Mouse (Mus musculus) midbrain, embryonic 14.5 days (tissue): ENCODE results near the gene Mgat5. TPM values are rescaled to one million over a fixed set of nuclear protein-coding genes. Genes with fewer than 3 reads are reported as not detected.

Source experiments
- ATAC-seq: fragments of 200-750 bp; cut with Nextera tagmentation; 2 replicates; pipeline ENCODE4 v1.8.0; 2017; ENCODE audit warnings: moderate number of reproducible peaks, moderate library complexity; ENCODE audit not compliant: low FRiP score, low TSS enrichment
- DNase-seq: peaks from one replicate; pipeline ENCODE4 v3.0.0-alpha.2; 2015
- H3K27ac ChIP-seq: fragments of 300-500 bp; sonication (generic); replicated peaks from 2 replicates; pipeline ENCODE4 v1.5.1; 2014; ENCODE audit warnings: mild to moderate bottlenecking, low read depth, low read length, moderate library complexity
- H3K27me3 ChIP-seq: fragments of 300-500 bp; sonication (generic); 2 replicates; pipeline ENCODE4 v1.6.1; 2014; ENCODE audit warnings: low read length, control low read depth, mixed read lengths; ENCODE audit not compliant: control insufficient read depth, insufficient read depth
- H3K36me3 ChIP-seq: fragments of 300-500 bp; sonication (generic); 2 replicates; pipeline ENCODE4 v1.6.1; 2014; ENCODE audit warnings: low read length, control low read depth; ENCODE audit not compliant: control insufficient read depth, insufficient read depth
- H3K4me1 ChIP-seq: fragments of 300-500 bp; sonication (generic); 2 replicates; pipeline ENCODE4 v1.6.1; 2014; ENCODE audit warnings: mild to moderate bottlenecking, antibody characterized with exemption, low read length, control low read depth; ENCODE audit not compliant: control insufficient read depth, insufficient read depth
- H3K4me2 ChIP-seq: fragments of 300-500 bp; sonication (generic); 2 replicates; pipeline ENCODE4 v1.6.1; 2014; ENCODE audit warnings: mild to moderate bottlenecking, low read length, moderate library complexity
- H3K4me3 ChIP-seq: fragments of 300-500 bp; sonication (generic); replicated peaks from 2 replicates; pipeline ENCODE4 v1.5.1; 2014; ENCODE audit warnings: low read depth, low read length
- H3K9ac ChIP-seq: fragments of 300-500 bp; sonication (generic); replicated peaks from 2 replicates; pipeline ENCODE4 v1.6.1; 2014; ENCODE audit warnings: mild to moderate bottlenecking, low read length, moderate library complexity
- H3K9me3 ChIP-seq: fragments of 300-500 bp; sonication (generic); 2 replicates; pipeline ENCODE4 v1.6.1; 2016; ENCODE audit warnings: low read length, control low read depth, mixed read lengths; ENCODE audit not compliant: control insufficient read depth
- WGBS: fragments of 180-500 bp; shearing (Covaris S2); extraction: QIAGEN DNeasy Blood & Tissue Kit; methylation state at CpG from one replicate; pipeline ENCODE4 v1.1.7; 2014; 5-methylcytosine and 5-hydroxymethylcytosine counted together
- polyA plus RNA-seq: library from polyadenylated mRNA; unstranded; fragments of >200 nt; fragmentation: Nextera tagmentation; extraction: Ambion mirVana; gene quantifications from 2 replicates; pipeline ENCODE4 v1.2.1, GENCODE M21; 2014

Mgat5 gene
- 18.3 and 21.4 TPM in 2 replicates for polyA plus RNA-seq

GRCm38 (mm10) chr1:127204817-127205485 lies at the start of gene Mgat5:
Gene Mgat5, plus strand, starts transcription at chr1:127205015.
- peaks cover 20% of the 10 kb centered on the region for H3K4me1 ChIP-seq
- H3K36me3 ChIP-seq, result no peaks in the 10 kb centered on the region
- H3K27ac ChIP-seq, result peak within 1 kb of the TSS; percentile 95
- H3K4me2 ChIP-seq, result peak within 1 kb of the TSS; percentile 87
- no peaks in the 10 kb centered on the region for H3K27me3 ChIP-seq
- H3K9ac ChIP-seq, result peak within 1 kb of the TSS; percentile 91
- H3K4me3 ChIP-seq, result peak within 1 kb of the TSS; percentile 90
- DNase-seq (peak; percentile 96), ATAC-seq (peak; percentile 88)
- under 1% methylated on average over 51 of the region's 51 CpGs for WGBS
- no peaks in the 10 kb centered on the region for H3K9me3 ChIP-seq

DNA sequence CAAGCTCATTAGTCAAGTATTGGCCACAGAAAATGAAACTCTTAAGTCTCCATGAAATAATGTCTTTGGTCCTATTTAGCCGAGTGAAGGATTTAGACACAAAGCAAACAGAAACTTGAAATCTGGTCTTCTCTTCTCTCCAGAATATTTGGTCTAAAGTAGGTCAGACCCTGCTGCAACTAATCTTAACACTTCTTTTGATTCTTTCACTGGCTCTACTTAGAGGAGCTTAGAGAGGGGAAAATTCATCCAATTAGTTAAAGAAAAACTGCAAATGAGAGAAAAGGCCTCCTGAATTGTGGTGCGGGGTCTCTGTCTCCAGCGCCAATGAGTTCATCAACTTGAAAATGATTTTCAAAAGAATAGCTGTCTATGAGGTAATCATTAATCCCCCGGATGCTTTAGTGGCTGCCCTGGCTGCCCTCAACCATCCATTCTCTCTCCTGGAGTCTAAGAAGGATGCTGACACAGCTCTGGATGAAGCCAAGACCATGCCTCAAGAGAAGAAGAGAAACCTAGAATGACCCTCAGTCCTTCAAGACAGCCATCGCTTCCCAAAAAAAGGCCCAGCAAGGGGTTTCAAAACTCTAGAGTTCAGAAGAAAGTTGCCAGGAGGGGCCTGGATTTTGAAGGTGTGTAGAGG lies 44.6 kb upstream of the Mgat5 start:
- H3K27ac ChIP-seq, result no peak overlapping the region
- no peak overlapping the region for H3K4me2 ChIP-seq
- no peak overlapping the region for H3K9ac ChIP-seq
- 73% methylated on average over 5 of the region's 5 CpGs for WGBS
- H3K9me3 ChIP-seq, result no peaks in the 10 kb centered on the region
- H3K27me3 ChIP-seq, result no peaks in the 10 kb centered on the region
- no peak for ATAC-seq
- H3K4me1 ChIP-seq, result no peaks in the 10 kb centered on the region
- DNase-seq, result no peak
- no peak overlapping the region for H3K4me3 ChIP-seq
- no peaks in the 10 kb centered on the region for H3K36me3 ChIP-seq

- Histone ChIP-seq H3K4me3 (no peak overlapping the region), H3K36me3 (no peaks in the 10 kb centered on the region), H3K4me2 (no peak overlapping the region), H3K4me1 (no peaks in the 10 kb centered on the region), H3K9me3 (no peaks in the 10 kb centered on the region), H3K9ac (no peak overlapping the region), H3K27me3 (no peaks in the 10 kb centered on the region), H3K27ac (no peak overlapping the region)
- DNase-seq (no peak), ATAC-seq (no peak)
- WGBS, result 77% methylated on average over 4 of the region's 4 CpGs
Observed at GRCm38 (mm10) chr1:127164589-127165160, 40.1 kb upstream of the Mgat5 start.

DNA sequence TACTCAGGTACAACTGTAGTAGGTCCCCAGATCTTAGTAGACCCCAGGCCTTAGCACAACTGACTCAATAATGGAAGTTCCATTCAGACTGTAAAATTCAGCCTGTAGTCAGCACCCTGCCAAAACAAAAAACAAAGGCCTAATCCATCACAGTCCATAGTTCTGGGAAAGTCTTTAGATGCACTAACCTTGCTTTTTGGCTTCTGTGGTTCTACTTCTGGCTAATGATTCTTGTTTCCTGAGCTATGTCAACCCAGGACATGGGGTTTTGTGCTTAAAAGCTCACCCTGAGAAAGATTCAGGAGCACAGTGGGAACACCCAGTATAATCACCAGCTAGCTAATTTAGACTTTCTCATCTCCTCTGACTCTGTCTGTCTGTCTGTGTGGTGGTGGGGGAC lies 38.3 kb upstream of the Mgat5 start:
- Histone ChIP-seq H3K4me1 (no peaks in the 10 kb centered on the region), H3K4me2 (no peak overlapping the region), H3K9me3 (no peaks in the 10 kb centered on the region), H3K4me3 (no peak overlapping the region), H3K9ac (no peak overlapping the region), H3K27ac (no peak overlapping the region), H3K36me3 (no peaks in the 10 kb centered on the region), H3K27me3 (no peaks in the 10 kb centered on the region)
- ATAC-seq, result no peak
- no peak for DNase-seq

DNA sequence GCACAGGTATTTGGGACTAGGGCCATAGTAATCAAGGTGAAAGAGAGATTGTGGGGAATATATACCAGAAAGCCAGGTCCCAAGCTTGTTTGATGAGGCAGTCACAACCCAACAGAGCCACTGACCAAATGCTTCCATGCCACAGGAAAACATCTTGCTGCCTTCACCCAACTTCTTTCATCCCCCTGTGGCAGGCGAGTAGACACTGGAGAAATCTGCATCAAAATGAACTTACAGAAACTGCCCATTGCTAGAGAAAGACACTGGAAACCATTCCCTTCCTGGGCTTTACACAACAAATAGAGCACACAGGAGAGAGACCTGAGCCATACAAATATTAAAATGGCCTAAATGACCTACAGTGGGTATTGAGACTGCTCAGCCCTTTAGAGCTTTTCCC lies 37.2 kb upstream of the Mgat5 start:
- Histone ChIP-seq H3K4me1 (no peaks in the 10 kb centered on the region), H3K36me3 (no peaks in the 10 kb centered on the region), H3K9me3 (no peaks in the 10 kb centered on the region), H3K27me3 (no peaks in the 10 kb centered on the region), H3K27ac (no peak overlapping the region), H3K4me2 (no peak overlapping the region), H3K9ac (no peak overlapping the region), H3K4me3 (no peak overlapping the region)
- ATAC-seq (no peak), DNase-seq (no peak)
- WGBS, result 62% methylated on average over 1 of the region's 1 CpGs

DNA sequence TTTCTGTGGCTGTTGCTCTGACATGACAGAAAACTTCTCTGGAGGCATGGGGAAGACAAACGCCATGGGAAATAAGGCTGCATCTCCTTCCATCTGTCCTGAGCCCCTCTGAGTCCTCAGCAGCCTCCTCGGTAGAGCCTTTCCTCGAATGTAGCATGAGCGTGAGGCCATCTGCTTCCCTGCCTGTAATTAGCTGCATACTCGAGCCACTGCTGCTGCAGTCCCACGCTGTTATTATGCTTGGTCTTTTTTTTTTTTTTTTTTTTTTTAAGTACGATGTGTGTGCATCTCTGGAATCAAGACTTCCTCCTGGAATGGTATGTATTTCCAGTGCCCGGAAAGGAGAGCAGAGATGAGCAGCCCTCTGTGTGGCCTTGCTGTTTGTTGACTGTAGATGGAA lies 36.6 kb upstream of the Mgat5 start:
- H3K36me3 ChIP-seq, result no peaks in the 10 kb centered on the region
- peak; percentile 39 for DNase-seq
- H3K4me2 ChIP-seq, result no peak overlapping the region
- H3K4me1 ChIP-seq, result no peaks in the 10 kb centered on the region
- H3K27ac ChIP-seq, result no peak overlapping the region
- H3K4me3 ChIP-seq, result no peak overlapping the region
- WGBS, result 42% methylated on average over 8 of the region's 8 CpGs
- no peak overlapping the region for H3K9ac ChIP-seq
- ATAC-seq, result no peak
- no peaks in the 10 kb centered on the region for H3K9me3 ChIP-seq
- no peaks in the 10 kb centered on the region for H3K27me3 ChIP-seq

DNA sequence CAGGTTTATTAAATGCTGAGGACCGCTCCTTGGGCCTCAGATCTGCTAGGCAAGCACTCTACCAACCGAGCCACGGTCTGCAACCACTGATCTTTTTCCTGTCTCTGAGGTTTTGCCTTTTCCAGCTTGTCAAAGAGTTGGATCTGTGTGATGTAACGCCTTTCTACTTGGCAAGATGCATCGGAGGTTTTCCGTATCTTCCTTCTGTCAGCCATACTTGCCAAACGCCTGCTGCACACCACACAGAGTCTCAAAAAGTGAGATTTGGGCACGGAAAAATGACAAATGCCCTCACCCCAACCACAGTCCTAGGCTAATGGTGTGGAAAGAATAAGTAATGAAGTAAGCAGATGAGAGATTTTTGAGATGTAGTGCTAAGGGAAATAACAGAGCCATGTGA lies 35.3 kb upstream of the Mgat5 start:
- Histone ChIP-seq H3K27me3 (no peaks in the 10 kb centered on the region), H3K4me2 (no peak overlapping the region), H3K9me3 (no peaks in the 10 kb centered on the region), H3K36me3 (no peaks in the 10 kb centered on the region), H3K27ac (no peak overlapping the region), H3K4me3 (no peak overlapping the region), H3K4me1 (no peaks in the 10 kb centered on the region), H3K9ac (no peak overlapping the region)
- 91% methylated on average over 8 of the region's 8 CpGs for WGBS
- no peak for DNase-seq
- ATAC-seq, result no peak

- no peak overlapping the region for H3K4me2 ChIP-seq
- no peak for ATAC-seq
- H3K36me3 ChIP-seq, result no peaks in the 10 kb centered on the region
- H3K27ac ChIP-seq, result no peak overlapping the region
- no peak overlapping the region for H3K9ac ChIP-seq
- no peak for DNase-seq
- no peaks in the 10 kb centered on the region for H3K9me3 ChIP-seq
- WGBS, result 91% methylated on average over 7 of the region's 7 CpGs
- H3K4me1 ChIP-seq, result no peaks in the 10 kb centered on the region
- no peaks in the 10 kb centered on the region for H3K27me3 ChIP-seq
- no peak overlapping the region for H3K4me3 ChIP-seq
Observed at GRCm38 (mm10) chr1:127171361-127171760, 33.5 kb upstream of the Mgat5 start.

DNA sequence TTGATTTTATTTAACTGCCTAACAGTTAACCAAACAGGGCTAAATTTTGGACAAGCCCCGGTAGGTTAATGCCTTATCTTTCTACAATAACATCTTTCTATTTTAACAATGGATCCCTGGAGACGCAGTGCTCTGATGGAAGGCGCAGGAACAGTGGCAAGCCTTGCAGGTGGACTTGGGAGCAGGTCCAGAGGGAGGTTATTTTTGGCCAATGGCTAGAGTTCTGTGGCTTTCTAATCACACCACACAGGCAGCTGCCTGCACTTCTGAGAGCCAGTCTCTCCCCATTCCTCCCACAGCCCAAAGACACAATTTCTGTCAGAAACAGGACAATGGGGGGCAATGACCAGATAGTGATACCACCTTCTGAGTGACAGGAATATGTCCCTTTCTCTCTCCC lies 31.4 kb upstream of the Mgat5 start:
- H3K9me3 ChIP-seq, result no peaks in the 10 kb centered on the region
- WGBS, result 74% methylated on average over 3 of the region's 3 CpGs

More for the DNA sequence above, 31.4 kb upstream of the Mgat5 start:
- no peak for DNase-seq
- ATAC-seq, result no peak
- Histone ChIP-seq H3K4me3 (no peak overlapping the region), H3K27ac (no peak overlapping the region), H3K27me3 (no peaks in the 10 kb centered on the region), H3K36me3 (no peaks in the 10 kb centered on the region), H3K4me2 (no peak overlapping the region), H3K9ac (no peak overlapping the region), H3K4me1 (no peaks in the 10 kb centered on the region)
